Comparison of ENCODE assay signal across 8 mouse cellular contexts in genomic region chr10:80876028-80876427, GRCm38 (mm10). TPM values are rescaled to one million over a fixed set of nuclear protein-coding genes. Genes with fewer than 3 reads are reported as not detected.
A peak's percentile ranks its signal among the peaks of the same experiment; 100 is the strongest.
DNase-seq lines count a peak whose midpoint lies in the region; ATAC-seq and TF ChIP-seq lines count a peak whose summit lies in the region.

No protein-coding gene starts in this region.

- 32% methylated on average over 5 of the region's 5 CpGs for WGBS in forebrain, embryonic 11.5 days
- 22% methylated on average over 5 of the region's 5 CpGs for WGBS in forebrain, embryonic 15.5 days
- WGBS in lung, embryonic 14.5 days, result 24% methylated on average over 5 of the region's 5 CpGs

- ATAC-seq in forebrain, embryonic 11.5 days (replicated peaks; ENCODE audit: low FRiP score), result 0 out of 2 replicates have a peak, but pooled peaks have one; percentile 29
- ATAC-seq in forebrain, embryonic 15.5 days (replicated peaks), result no peak
- ATAC-seq in common myeloid progenitor, adult 5-6 weeks (replicated peaks; ENCODE audit: low read depth, poor library complexity, severe bottlenecking), result peak; percentile 36; the same call in 1 of the 2 replicates
- ATAC-seq in lung, embryonic 14.5 days (ENCODE audit: insufficient read depth), result no peak

- no peak overlapping the region for H3K4me3 ChIP-seq in forebrain, embryonic 11.5 days (ENCODE audit: low read depth, low read length)
- H3K4me3 ChIP-seq in forebrain, embryonic 15.5 days, result no peak overlapping the region
- no peak overlapping the region for H3K4me3 ChIP-seq in lung, embryonic 14.5 days (ENCODE audit: low read depth, low read length)

- TF ChIP-seq CTCF in lung, embryonic 14.5 days (IDR thresholded peaks at IDR 0.05; ENCODE audit: low read depth), result peak; percentile 83

- no peaks in the 10 kb centered on the region for H3K27me3 ChIP-seq in forebrain, embryonic 11.5 days (ENCODE audit: control insufficient read depth, insufficient read depth, low read length)
- H3K27me3 ChIP-seq in forebrain, embryonic 15.5 days, result no peaks in the 10 kb centered on the region
- no peaks in the 10 kb centered on the region for H3K27me3 ChIP-seq in lung, embryonic 14.5 days (ENCODE audit: insufficient read depth, low read length)

- H3K9me3 ChIP-seq in forebrain, embryonic 11.5 days (ENCODE audit: control insufficient read depth, low read length), result no peaks in the 10 kb centered on the region
- no peaks in the 10 kb centered on the region for H3K9me3 ChIP-seq in forebrain, embryonic 15.5 days
- no peaks in the 10 kb centered on the region for H3K9me3 ChIP-seq in lung, embryonic 14.5 days (ENCODE audit: low read depth, low read length)

- 0 out of 2 replicates have a peak, but pooled peaks cover 2% of the 10 kb centered on the region for H3K4me1 ChIP-seq in forebrain, embryonic 11.5 days (replicated peaks; ENCODE audit: control insufficient read depth, insufficient read depth, low read length)
- no peaks in the 10 kb centered on the region for H3K4me1 ChIP-seq in forebrain, embryonic 15.5 days
- no peaks in the 10 kb centered on the region for H3K4me1 ChIP-seq in lung, embryonic 14.5 days (ENCODE audit: insufficient read depth)

- no peak overlapping the region for H3K4me2 ChIP-seq in forebrain, embryonic 11.5 days (ENCODE audit: low read depth, low read length, severe bottlenecking)
- H3K4me2 ChIP-seq in forebrain, embryonic 15.5 days (replicated peaks), result no peak overlapping the region
- no peak overlapping the region for H3K4me2 ChIP-seq in lung, embryonic 14.5 days

- no peak overlapping the region; the same call in 1 of the 2 replicates for H3K9ac ChIP-seq in forebrain, embryonic 11.5 days (ENCODE audit: low read length)
- H3K9ac ChIP-seq in forebrain, embryonic 15.5 days (replicated peaks), result no peak overlapping the region
- H3K9ac ChIP-seq in lung, embryonic 14.5 days, result no peak overlapping the region

- DNase-seq in forebrain, embryonic 11.5 days (ENCODE audit: low spot score), result peak; percentile 78
- peak; percentile 33 for DNase-seq in right cerebral cortex, adult 18-20 months
- DNase-seq in right cerebral cortex, postnatal 36 days (ENCODE audit: low spot score in 2 of 2), result no peak
- peak; percentile 42 for DNase-seq in hindlimb bud, embryonic 11.5 days (ENCODE audit: extremely low spot score, low read depth, low spot score)
- DNase-seq in lung, embryonic 14.5 days, result peak; percentile 79
- DNase-seq in spleen, postnatal 14 days (ENCODE audit: low spot score in 2 of 2), result peak; percentile 51 to 65

- no peaks in the 10 kb centered on the region for H3K36me3 ChIP-seq in forebrain, embryonic 11.5 days (ENCODE audit: control insufficient read depth, insufficient read depth, low read length)
- no peaks in the 10 kb centered on the region for H3K36me3 ChIP-seq in forebrain, embryonic 15.5 days
- no peaks in the 10 kb centered on the region for H3K36me3 ChIP-seq in lung, embryonic 14.5 days (ENCODE audit: insufficient read depth)

- no peak overlapping the region for H3K27ac ChIP-seq in forebrain, embryonic 11.5 days (ENCODE audit: low read depth, low read length)
- H3K27ac ChIP-seq in forebrain, embryonic 15.5 days (replicated peaks), result no peak overlapping the region
- no peak overlapping the region for H3K27ac ChIP-seq in lung, embryonic 14.5 days (ENCODE audit: low read depth)

RNA-seq across cellular contexts. Expression of gene Tmprss9, which starts 4.4 kb away (rescaled TPM):
- 0.08 and 0.12 TPM in 2 replicates for polyA plus RNA-seq in forebrain, embryonic 11.5 days (2014; fragmentation: Nextera tagmentation; extraction: Ambion mirVana)
- polyA plus RNA-seq in forebrain, embryonic 15.5 days (2015; fragmentation: Nextera tagmentation; extraction: Ambion mirVana), result 0.06 and 0.15 TPM in 2 replicates
- total RNA-seq in common myeloid progenitor, adult 5-6 weeks (2017), result not detected in 2 replicates
- polyA plus RNA-seq in lung, embryonic 14.5 days (2014; fragmentation: Nextera tagmentation; extraction: Ambion mirVana), result 0.05 TPM in 1 of 2 replicates, not detected in the other

RNA-seq across cellular contexts. Expression of gene Sppl2b, which starts 21.0 kb away (rescaled TPM):
- polyA plus RNA-seq in forebrain, embryonic 11.5 days (2014; fragmentation: Nextera tagmentation; extraction: Ambion mirVana), result 37.0 and 39.8 TPM in 2 replicates
- polyA plus RNA-seq in forebrain, embryonic 15.5 days (2015; fragmentation: Nextera tagmentation; extraction: Ambion mirVana), result 58.7 and 61.0 TPM in 2 replicates
- total RNA-seq in common myeloid progenitor, adult 5-6 weeks (2017), result 29.8 and 37.1 TPM in 2 replicates
- 32.3 and 38.7 TPM in 2 replicates for polyA plus RNA-seq in lung, embryonic 14.5 days (2014; fragmentation: Nextera tagmentation; extraction: Ambion mirVana)

RNA-seq across cellular contexts. Expression of gene Lsm7, which starts 21.0 kb away (rescaled TPM):
- polyA plus RNA-seq in forebrain, embryonic 11.5 days (2014; fragmentation: Nextera tagmentation; extraction: Ambion mirVana), result 308 and 322 TPM in 2 replicates
- polyA plus RNA-seq in forebrain, embryonic 15.5 days (2015; fragmentation: Nextera tagmentation; extraction: Ambion mirVana), result 268 and 279 TPM in 2 replicates
- 398 and 403 TPM in 2 replicates for total RNA-seq in common myeloid progenitor, adult 5-6 weeks (2017)
- polyA plus RNA-seq in lung, embryonic 14.5 days (2014; fragmentation: Nextera tagmentation; extraction: Ambion mirVana), result 334 and 337 TPM in 2 replicates

RNA-seq across cellular contexts. Expression of gene Timm13, which starts 24.7 kb away (rescaled TPM):
- polyA plus RNA-seq in forebrain, embryonic 11.5 days (2014; fragmentation: Nextera tagmentation; extraction: Ambion mirVana), result 313 and 317 TPM in 2 replicates
- polyA plus RNA-seq in forebrain, embryonic 15.5 days (2015; fragmentation: Nextera tagmentation; extraction: Ambion mirVana), result 326 and 357 TPM in 2 replicates
- 40.2 and 52.3 TPM in 2 replicates for total RNA-seq in common myeloid progenitor, adult 5-6 weeks (2017)
- 315 and 321 TPM in 2 replicates for polyA plus RNA-seq in lung, embryonic 14.5 days (2014; fragmentation: Nextera tagmentation; extraction: Ambion mirVana)

RNA-seq across cellular contexts. Expression of gene Lingo3, which starts 32.2 kb away (rescaled TPM):
- 1.2 and 2.1 TPM in 2 replicates for polyA plus RNA-seq in forebrain, embryonic 11.5 days (2014; fragmentation: Nextera tagmentation; extraction: Ambion mirVana)
- 4.4 and 5.5 TPM in 2 replicates for polyA plus RNA-seq in forebrain, embryonic 15.5 days (2015; fragmentation: Nextera tagmentation; extraction: Ambion mirVana)
- total RNA-seq in common myeloid progenitor, adult 5-6 weeks (2017), result 0.05 TPM in 1 of 2 replicates, not detected in the other
- polyA plus RNA-seq in lung, embryonic 14.5 days (2014; fragmentation: Nextera tagmentation; extraction: Ambion mirVana), result 0.05 and 0.17 TPM in 2 replicates

Comparison
In these comparisons a context has a peak if more than half of its experiments do, and no peak if none do; other contexts are left out.
1. ATAC-seq: peak in forebrain, embryonic 11.5 days (single experiment) and common myeloid progenitor, adult 5-6 weeks (single experiment); none in forebrain, embryonic 15.5 days (single experiment) and lung, embryonic 14.5 days (single experiment).
2. DNase-seq: peak in forebrain, embryonic 11.5 days (single experiment), right cerebral cortex, adult 18-20 months (single experiment), hindlimb bud, embryonic 11.5 days (single experiment), lung, embryonic 14.5 days (single experiment) and spleen, postnatal 14 days (2 of 2); none in right cerebral cortex, postnatal 36 days (0 of 2).